ENCODE assay signal across 19 mouse cellular contexts in genomic region chr17:28052293-28052863, GRCm38 (mm10). TPM values are rescaled to one million over a fixed set of nuclear protein-coding genes. Genes with fewer than 3 reads are reported as not detected.
DNase-seq lines count a peak whose midpoint lies in the region; ATAC-seq lines count a peak whose summit lies in the region.
"Had no signal": no experiment of that assay in that cellular context is flagged by ENCODE, and none has a peak within 500 bp of the region (broad histone marks: within the 10 kb centered on the region; RNA-seq: fewer than 3 reads in every experiment).

No protein-coding gene starts in this region.

- H3K4me2 ChIP-seq in forebrain, embryonic 13.5 days, result no peak overlapping the region
- no peak overlapping the region for H3K4me2 ChIP-seq in kidney, embryonic 16.5 days (replicated peaks; ENCODE audit: low read depth, low read length)
- H3K4me2 ChIP-seq in stomach, embryonic 15.5 days, result no peak overlapping the region
- H3K4me2 ChIP-seq: heart, embryonic 12.5 days; limb, embryonic 12.5 days; liver, embryonic 13.5 days; midbrain, embryonic 15.5 days had no signal

- ATAC-seq in forebrain, embryonic 13.5 days, result no peak
- ATAC-seq in kidney, embryonic 16.5 days (ENCODE audit: low FRiP score, low TSS enrichment), result peak; percentile 58; the same call in 1 of the 2 replicates
- peak; percentile 33; the same call in 1 of the 2 replicates for ATAC-seq in stomach, embryonic 15.5 days (ENCODE audit: insufficient read depth, low FRiP score, low read depth)
- ATAC-seq: forebrain, embryonic 16.5 days; midbrain, embryonic 15.5 days; Patski had no signal

- WGBS in forebrain, embryonic 10.5 days, result 84% methylated on average over 21 of the region's 21 CpGs
- 82% methylated on average over 21 of the region's 21 CpGs for WGBS in forebrain, embryonic 13.5 days
- 64% methylated on average over 21 of the region's 21 CpGs for WGBS in kidney, embryonic 16.5 days
- 75% methylated on average over 21 of the region's 21 CpGs for WGBS in stomach, embryonic 15.5 days

- no peak for DNase-seq in forebrain, embryonic 10.5 days (ENCODE audit: extremely low spot score, low spot score)
- DNase-seq in kidney, postnatal 14 days, result no peak
- DNase-seq in cerebellum, postnatal 10 days, result peak; percentile 62 to 74
- DNase-seq in embryo, embryonic 11 days, result no peak
- DNase-seq in ovary, adult 18-20 months (ENCODE audit: low spot score), result no peak
- DNase-seq: adrenal gland, postnatal 36 days; B cell, adult 2 months; heart, postnatal 36 days; kidney, postnatal 10 days; liver, embryonic 13.5 days had no signal

- H3K27ac ChIP-seq in forebrain, embryonic 10.5 days, result peak overlapping the region; percentile 58; the same call in 1 of the 2 replicates
- H3K27ac ChIP-seq in forebrain, embryonic 13.5 days, result no peak overlapping the region
- peak overlapping the region; percentile 19; the same call in 1 of the 2 replicates for H3K27ac ChIP-seq in kidney, embryonic 16.5 days (ENCODE audit: low read length)
- H3K27ac ChIP-seq in stomach, embryonic 15.5 days, result no peak overlapping the region
- H3K27ac ChIP-seq: limb, embryonic 12.5 days; liver, embryonic 13.5 days; midbrain, embryonic 15.5 days had no signal

- no peak overlapping the region for H3K9ac ChIP-seq in forebrain, embryonic 13.5 days
- peak overlapping the region; percentile 24; the same call in 1 of the 2 replicates for H3K9ac ChIP-seq in kidney, embryonic 16.5 days (replicated peaks; ENCODE audit: low read length)
- no peak overlapping the region for H3K9ac ChIP-seq in stomach, embryonic 15.5 days
- H3K9ac ChIP-seq: heart, embryonic 12.5 days; limb, embryonic 12.5 days; liver, embryonic 13.5 days; midbrain, embryonic 15.5 days had no signal

- no peaks in the 10 kb centered on the region for H3K9me3 ChIP-seq in forebrain, embryonic 10.5 days
- H3K9me3 ChIP-seq in forebrain, embryonic 13.5 days (replicated peaks), result no peaks in the 10 kb centered on the region
- H3K9me3 ChIP-seq in kidney, embryonic 16.5 days (ENCODE audit: low read length), result no peaks in the 10 kb centered on the region
- no peaks in the 10 kb centered on the region for H3K9me3 ChIP-seq in stomach, embryonic 15.5 days
- H3K9me3 ChIP-seq: heart, embryonic 12.5 days; limb, embryonic 12.5 days; liver, embryonic 13.5 days; midbrain, embryonic 15.5 days had no signal

- no peaks in the 10 kb centered on the region for H3K27me3 ChIP-seq in forebrain, embryonic 10.5 days (ENCODE audit: poor library complexity, severe bottlenecking)
- H3K27me3 ChIP-seq in forebrain, embryonic 13.5 days, result no peaks in the 10 kb centered on the region
- H3K27me3 ChIP-seq in kidney, embryonic 16.5 days (ENCODE audit: insufficient read depth, low read length), result no peaks in the 10 kb centered on the region
- no peaks in the 10 kb centered on the region for H3K27me3 ChIP-seq in stomach, embryonic 15.5 days (replicated peaks)
- H3K27me3 ChIP-seq: heart, embryonic 12.5 days; limb, embryonic 12.5 days; liver, embryonic 13.5 days; midbrain, embryonic 15.5 days; Patski had no signal

- H3K4me3 ChIP-seq in forebrain, embryonic 10.5 days, result no peak overlapping the region
- no peak overlapping the region for H3K4me3 ChIP-seq in forebrain, embryonic 13.5 days
- no peak overlapping the region for H3K4me3 ChIP-seq in kidney, embryonic 16.5 days (ENCODE audit: low read length)
- H3K4me3 ChIP-seq in stomach, embryonic 15.5 days (replicated peaks), result no peak overlapping the region
- H3K4me3 ChIP-seq: erythroblast, embryonic 14.5 days; heart, embryonic 12.5 days; limb, embryonic 12.5 days; liver, embryonic 13.5 days; midbrain, embryonic 15.5 days had no signal

- peaks cover 7% of the 10 kb centered on the region; the same call in 1 of the 2 replicates for H3K4me1 ChIP-seq in forebrain, embryonic 10.5 days
- 0 out of 2 replicates have a peak, but pooled peaks cover 4% of the 10 kb centered on the region for H3K4me1 ChIP-seq in forebrain, embryonic 13.5 days
- H3K4me1 ChIP-seq in kidney, embryonic 16.5 days (ENCODE audit: insufficient read depth, low read length), result no peaks in the 10 kb centered on the region
- no peaks in the 10 kb centered on the region for H3K4me1 ChIP-seq in stomach, embryonic 15.5 days
- H3K4me1 ChIP-seq: liver, embryonic 13.5 days; midbrain, embryonic 15.5 days had no signal

- peaks cover 59% of the 10 kb centered on the region for H3K36me3 ChIP-seq in forebrain, embryonic 10.5 days (replicated peaks)
- peaks cover 87% of the 10 kb centered on the region for H3K36me3 ChIP-seq in forebrain, embryonic 13.5 days (ENCODE audit: poor library complexity, severe bottlenecking)
- peaks cover 14% of the 10 kb centered on the region for H3K36me3 ChIP-seq in kidney, embryonic 16.5 days (ENCODE audit: insufficient read depth, low read length)
- peaks cover 31% of the 10 kb centered on the region for H3K36me3 ChIP-seq in stomach, embryonic 15.5 days

RNA-seq across cellular contexts. Expression of gene Tcp11, which starts 28.1 kb away (rescaled TPM):
- 0.68 and 0.85 TPM in 2 replicates for polyA plus RNA-seq in forebrain, embryonic 10.5 days (2016; fragmentation: Nextera tagmentation; extraction: Ambion mirVana)
- polyA plus RNA-seq in forebrain, embryonic 13.5 days (2015; fragmentation: Nextera tagmentation; extraction: Ambion mirVana), result 1.4 TPM in 2 replicates
- 6.4 and 7.6 TPM in 2 replicates for polyA plus RNA-seq in kidney, embryonic 16.5 days (2015; fragmentation: Nextera tagmentation; extraction: Ambion mirVana)
- polyA plus RNA-seq in stomach, embryonic 15.5 days (2015; fragmentation: Nextera tagmentation; extraction: Ambion mirVana), result 2.2 and 2.8 TPM in 2 replicates
- polyA plus RNA-seq: erythroblast, embryonic 14.5 days had no signal

Comparison
In these comparisons a context has a peak if more than half of its experiments do, and no peak if none do; other contexts are left out.
1. H3K27ac ChIP-seq: peak in forebrain, embryonic 10.5 days (single experiment) and kidney, embryonic 16.5 days (single experiment); none in forebrain, embryonic 13.5 days (single experiment) and stomach, embryonic 15.5 days (single experiment).
2. DNase-seq: peak in cerebellum, postnatal 10 days (2 of 2); none in forebrain, embryonic 10.5 days (single experiment), kidney, postnatal 14 days (single experiment), embryo, embryonic 11 days (single experiment) and ovary, adult 18-20 months (single experiment).